Mouse (Mus musculus) T-helper 17 cell (primary cell): ENCODE measurements around the gene Stx6.

Source experiments
- in situ Hi-C, 2 experiments: fragments of 300-600 bp; cut with MboI, MseI; formaldehyde crosslinking; loops; 1 replicate in 1 of 2; 2 replicates in 1 of 2; pipeline ENCODE4 v1.15.1; 2025; ENCODE audit warnings: high pct_unique_total_duplicates in 2 of 2

Gene Stx6

DNA sequence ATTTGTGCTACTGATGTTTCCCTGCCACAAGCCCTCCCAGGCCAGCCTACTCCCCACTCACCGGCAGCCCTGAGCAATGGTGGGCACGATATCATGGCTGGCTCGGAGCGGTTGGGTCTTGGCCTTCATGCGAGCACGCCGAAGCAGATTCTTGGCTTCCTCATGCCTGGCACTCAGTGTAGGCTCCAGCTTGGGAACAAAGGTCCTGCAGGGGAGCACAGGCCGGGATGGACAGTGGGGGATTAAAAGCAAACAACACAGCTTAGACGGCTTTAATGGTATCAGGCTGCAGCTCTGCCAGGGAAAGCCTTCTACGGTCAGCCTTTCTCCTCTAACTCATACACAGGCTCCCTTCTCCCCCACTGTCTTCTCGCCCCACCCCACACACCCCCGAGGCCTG is 73.9 kb downstream of the Stx6 start:
- in situ Hi-C loops, result no loop called here

DNA sequence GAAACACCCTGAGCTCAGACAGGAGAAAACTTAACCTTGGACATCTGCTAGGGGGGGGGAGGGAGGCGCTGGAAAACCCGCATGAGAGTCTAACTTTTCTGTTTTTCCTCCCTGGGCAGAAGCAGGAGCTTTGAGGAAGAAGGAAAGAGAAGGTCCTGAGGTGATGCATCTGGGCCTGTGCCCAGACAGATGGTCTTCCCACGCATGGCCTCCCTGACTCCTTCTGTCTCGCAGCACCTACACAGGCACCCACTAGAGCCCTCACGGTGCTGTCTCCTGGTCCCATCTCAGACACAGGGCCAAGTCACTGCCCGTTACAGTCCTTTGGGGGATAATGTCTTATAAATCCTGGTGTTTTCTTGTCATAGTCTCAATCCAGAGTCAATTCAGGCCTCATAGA is 74.3 kb downstream of the Stx6 start:
- in situ Hi-C loops, result no loop called here

DNA sequence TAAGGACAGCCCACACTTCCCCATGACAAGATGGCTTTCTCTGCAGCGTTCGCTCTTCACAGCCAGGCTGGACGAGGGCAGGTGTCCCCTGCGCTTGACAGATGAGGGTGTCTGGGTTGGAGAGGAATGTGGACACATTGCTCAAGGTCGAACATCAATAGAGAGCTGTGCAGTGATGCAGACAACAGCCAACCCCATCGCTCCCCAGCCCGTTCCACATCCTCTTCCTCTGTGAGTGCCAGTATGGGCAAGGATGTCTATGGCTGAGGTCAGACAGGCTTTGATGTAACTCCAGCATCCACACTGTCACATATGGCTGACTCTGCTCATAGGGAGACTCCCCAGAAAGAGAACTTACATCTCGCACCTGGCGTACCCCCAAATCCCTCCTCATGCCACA is 74.9 kb downstream of the Stx6 start:
- in situ Hi-C loops, result no loop called here

DNA sequence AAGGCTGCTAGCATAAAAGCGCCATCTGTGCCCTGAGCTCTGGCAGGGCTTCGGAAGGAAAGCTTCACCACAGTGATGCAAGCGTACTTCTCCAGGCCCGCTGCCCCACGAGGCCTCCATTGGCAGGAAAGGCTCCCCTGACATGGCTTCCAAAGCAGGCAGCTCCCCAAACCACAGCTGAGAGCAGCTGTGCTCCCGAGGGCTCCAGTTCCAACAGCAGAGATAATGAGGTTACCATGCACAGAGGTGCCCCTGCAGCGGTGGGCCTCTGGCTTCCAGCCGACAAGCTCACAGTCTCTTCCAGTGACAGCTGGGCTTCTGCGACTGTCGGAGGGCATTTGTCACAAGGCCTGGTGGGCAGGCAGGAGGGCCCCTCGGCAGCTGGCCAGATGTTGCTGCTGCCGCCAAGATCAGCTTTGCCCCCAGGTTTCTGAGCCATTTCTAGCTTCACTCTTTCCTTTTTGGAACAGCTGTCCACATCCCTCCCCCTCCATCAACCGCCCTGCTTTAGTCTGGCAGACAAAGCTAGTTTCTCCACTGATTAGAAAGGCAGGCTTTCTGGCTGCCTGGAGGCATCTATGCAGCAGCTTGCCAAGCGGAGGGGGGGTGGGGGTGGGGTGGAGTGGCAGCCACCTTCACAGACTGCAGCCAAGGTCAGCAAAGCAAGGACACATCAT is 75.6 kb downstream of the Stx6 start:
- in situ Hi-C loops, result no loop called here

DNA sequence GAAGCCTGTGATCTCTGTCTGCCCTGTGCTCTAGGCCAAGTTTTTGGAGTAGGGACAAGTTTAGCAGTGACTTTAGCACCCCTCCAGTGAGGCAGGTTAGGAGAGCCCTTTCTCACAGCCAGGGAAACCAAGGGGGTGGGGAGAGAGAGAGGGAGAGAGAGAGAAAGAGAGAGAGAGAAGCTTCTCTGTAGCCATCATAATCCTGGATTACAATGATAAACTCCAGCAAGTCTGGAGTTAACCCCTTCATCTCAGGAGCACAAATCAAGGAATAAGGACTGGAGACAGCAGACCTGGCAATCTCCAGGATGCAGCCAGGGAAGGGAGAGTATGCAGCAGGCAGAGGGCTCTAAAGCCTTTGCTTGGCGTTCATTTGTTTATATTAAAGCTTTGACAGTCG is 77.1 kb downstream of the Stx6 start:
- in situ Hi-C loops, result no loop called here

DNA sequence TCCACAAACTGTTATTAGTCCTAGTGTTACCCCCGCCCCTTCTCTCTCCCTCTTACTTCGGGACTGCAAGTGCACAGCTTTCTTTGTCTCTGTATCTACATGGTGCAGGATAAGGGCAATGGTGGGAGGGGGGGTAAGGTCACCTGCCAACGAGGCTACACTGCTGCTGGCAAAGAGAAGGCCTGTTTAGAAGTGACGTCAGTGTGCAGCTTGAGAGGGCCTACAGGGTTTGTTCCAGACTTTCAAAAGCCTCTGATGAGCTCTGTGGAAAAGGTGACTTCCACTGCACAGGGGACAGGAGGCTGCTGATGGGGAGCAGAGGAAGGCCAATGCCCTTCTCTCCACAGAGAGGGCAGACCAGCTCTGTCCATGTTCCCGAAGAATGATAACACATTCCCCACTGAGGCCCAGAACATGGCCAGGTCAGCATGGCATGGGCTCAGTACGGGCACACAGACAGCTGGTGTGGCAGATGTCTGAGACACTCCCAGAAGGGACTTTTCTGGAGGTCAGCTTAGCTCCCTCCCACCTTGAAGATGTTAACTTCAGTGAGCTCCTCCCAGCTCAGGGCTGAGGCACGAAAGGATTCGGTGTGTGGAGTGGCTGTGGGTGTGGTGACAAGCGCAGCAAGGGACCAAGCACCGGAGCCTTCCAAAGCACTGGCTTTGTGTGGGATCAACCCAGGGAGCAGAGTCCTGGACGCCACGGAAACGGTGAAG is 78.0 kb downstream of the Stx6 start:
- in situ Hi-C loops, result no loop called here

DNA sequence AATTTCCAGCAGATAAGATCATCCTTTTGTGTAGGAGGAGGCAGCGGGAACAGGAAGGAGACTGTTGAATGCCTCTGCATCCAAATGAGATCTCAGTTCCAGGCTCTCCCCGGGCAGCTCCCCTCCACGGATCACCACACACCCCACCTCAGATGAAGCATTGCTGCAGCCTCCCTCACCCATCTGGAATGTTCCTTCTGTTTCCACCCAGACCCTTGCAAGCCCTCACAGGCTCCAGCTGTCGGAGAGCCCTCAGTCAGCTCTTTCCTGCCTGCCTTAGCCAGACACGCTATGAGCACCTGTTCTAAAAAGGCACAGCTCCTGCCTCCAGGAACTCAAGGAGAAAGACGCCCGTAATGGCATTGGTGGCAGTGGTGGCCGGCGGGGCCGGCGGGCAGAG is 78.9 kb downstream of the Stx6 start:
- in situ Hi-C loops, result no loop called here

DNA sequence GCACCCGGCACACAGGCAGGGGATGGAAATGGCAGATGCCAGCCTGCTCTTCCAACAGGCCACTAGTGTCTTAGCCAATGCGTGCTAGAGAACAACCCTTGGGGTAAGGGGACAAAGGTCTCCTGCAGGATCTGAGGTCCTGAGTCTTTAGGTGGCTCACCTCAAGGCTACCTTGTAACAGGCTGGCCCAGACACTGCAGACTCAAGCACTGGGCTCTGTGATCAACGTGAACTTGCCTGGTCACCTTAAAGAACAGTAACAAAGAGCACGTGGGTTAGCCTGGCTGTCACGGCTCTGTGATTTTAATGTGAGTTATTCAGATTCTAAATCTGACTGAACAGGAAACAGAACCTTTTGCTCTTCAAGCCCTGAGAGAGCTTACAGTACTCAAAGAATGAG is 79.6 kb downstream of the Stx6 start:
- in situ Hi-C loops, result no loop called here

DNA sequence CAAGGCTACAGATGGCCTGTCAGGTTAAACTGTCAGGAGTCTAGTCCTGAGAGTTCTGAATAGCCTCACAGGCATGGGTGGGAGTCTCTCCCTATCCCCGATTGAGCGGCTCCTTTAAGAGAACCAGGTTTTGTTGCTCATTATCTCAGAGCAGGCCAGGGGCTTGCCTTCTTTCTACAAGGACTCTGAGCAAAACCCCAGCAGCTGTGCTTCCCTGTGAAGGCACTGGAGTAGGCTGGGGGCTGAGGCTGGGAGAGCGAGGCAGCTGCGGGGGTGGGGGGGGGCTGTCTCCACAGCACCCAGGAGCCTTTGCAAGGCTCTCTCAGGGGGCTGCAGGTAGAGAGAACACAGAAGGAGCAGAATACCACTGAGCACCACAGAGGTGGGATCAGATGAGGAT is 80.7 kb downstream of the Stx6 start:
- in situ Hi-C loops, result no loop called here

DNA sequence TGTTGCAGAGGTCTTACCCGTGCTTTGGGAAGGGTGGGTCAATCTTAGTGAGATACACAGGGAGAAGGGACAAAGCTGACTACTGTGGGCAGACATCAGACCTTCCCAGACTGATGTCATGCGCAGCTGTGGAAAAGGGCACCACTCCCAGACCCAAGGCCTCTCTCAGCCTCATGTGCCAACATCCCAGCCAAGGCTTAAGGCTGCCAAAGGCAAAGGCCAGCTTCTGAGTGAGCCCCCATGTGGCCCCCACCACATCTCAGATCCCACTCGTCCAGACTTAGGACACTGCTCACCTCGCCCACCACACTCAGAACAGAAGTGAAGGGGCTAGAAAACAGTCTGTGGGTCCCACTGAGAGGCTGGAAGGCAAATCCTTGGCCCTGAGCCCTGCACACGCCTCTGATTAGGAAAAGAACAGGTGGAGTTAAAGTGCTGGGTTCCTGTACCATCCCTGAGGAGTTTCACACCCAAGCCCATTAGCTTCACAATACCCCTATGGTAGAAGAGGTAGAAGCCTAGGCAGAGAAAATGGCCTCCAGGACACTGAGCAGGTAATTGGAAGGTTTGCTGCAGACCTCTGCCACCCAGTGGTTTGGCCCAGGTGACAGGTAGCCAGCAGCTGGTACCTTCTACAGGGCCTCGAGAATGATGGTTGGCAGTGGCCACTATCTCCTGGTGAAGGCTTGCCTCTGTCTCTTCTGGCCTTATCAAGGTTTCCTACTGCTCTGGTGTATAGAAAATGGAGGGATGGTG is 81.6 kb downstream of the Stx6 start:
- in situ Hi-C loops, result no loop called here

DNA sequence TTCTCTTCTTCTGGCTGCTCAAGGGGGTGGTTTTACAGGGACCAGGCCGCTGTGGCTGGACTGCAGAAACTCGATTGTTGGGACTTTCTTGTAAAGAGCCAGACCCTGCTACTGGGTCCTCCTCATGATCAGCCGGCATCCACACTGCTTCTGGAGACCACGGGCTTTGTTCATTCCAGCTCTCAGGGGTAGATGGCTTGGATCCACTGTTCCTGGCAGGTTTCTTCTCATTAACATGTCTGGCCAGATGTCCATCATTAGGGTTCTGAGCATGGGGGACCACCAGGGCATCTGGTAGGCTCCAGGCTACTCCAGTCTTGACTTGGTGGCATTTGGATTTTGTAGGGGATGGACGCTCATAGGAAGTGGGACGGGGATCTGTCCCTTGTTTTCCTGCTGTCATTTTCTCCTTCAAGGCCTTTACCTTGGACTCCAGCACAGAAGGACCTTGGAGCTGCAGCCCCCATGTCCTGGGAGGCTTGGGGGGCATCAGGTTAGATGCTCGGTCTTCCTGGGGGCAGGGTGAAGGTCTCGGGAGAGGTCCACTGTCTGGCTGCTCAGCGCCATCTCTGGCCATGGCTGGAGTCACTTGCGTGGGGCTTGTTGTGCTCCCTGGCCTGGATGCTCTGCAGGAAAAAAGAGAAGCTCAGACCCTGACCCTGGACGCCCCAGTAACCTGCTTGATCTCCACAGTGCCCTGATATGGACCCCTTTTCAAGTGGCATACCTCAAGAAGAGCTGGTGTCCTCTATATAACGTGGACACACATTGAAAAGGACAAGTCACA is 83.4 kb downstream of the Stx6 start:
- in situ Hi-C loops, result no loop called here

DNA sequence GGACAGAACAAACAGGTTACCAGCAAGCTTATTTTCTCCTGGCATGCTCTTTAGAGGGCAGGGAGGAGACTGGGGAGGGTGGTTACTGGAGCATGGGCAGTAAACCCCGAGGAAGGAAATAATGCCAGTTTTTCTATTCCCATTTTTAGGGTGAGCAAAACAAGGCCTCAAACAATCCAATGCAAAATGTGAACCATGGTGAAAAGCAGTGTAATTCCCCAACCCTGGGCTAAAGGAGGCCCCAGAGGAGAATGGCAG is 83.9 kb downstream of the Stx6 start:
- in situ Hi-C loops, result no loop called here

DNA sequence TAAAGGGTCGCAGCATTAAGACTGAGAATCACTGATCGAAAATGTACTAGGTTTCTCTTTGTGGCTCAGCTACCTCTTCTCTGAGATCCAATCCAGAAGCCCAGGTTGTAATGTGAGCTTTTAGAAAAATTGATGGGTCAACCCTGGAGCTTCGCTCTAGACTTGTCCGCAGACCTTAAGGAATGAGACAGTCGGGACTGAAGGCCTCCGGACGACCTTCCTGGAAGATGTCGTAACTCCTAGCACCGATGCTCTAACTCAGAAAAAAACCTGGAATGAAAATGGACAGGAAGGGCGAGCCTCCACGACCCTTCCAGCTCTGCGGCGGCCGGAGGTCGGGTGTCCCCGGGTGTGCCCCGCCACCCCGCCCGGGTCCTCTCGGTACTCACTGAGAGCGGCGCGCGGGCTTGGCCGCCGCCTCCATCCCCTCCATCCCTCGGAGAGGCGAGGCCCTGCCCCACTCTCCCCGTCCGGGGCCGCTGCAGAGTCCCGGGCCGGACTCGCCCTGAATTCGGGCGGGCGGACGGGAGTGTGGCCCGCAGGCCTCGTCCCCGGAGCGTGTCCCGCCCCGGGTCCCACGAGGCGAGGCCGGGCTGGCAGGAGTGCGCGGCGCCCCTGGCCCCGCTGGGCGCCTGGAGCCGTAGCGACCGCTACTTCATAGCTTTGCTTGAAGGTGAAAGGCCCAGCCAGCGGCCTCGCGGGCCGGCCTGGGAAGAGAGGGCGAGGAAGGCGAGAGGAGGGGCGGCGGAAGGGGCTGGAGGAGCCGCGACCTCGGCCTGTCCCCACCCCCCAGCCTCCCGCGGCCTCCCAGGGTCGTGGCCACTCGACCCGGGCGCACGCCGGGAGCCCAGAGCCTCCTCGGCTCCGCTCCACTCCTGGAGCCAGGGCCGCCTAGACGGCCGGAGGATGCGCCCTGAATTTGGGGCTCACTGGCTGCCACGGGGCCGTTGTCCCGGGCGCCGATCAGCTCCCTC is 85.6 kb downstream of the Stx6 start, which contains the start of gene BC034090:
TSS of gene BC034090 (minus strand) at position 648 of the 974 bp plus-strand sequence.
- in situ Hi-C loops, result no loop called here

DNA sequence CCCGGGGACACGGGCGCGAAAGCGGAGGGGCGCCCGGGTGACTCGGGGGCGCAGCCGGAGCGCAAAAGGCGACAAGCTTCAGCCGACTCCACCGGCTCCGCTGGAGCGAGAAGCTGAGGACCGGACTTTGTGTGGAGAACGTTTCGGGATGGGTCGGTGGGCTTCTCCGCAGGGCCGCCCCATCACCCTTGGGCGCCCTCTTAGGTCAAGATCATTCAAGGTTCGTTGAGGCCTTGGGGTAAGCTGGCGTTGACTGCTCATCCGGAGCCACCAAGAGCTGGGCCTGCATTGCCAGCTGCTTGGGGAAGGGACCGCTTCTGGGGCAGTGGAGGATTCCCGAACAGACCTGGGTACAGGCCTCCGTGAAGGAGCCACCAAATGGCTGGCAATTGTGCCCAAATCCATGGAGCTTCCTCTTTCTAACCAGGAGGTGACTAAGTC is 86.3 kb downstream of the Stx6 start:
- in situ Hi-C loops, result no loop called here

DNA sequence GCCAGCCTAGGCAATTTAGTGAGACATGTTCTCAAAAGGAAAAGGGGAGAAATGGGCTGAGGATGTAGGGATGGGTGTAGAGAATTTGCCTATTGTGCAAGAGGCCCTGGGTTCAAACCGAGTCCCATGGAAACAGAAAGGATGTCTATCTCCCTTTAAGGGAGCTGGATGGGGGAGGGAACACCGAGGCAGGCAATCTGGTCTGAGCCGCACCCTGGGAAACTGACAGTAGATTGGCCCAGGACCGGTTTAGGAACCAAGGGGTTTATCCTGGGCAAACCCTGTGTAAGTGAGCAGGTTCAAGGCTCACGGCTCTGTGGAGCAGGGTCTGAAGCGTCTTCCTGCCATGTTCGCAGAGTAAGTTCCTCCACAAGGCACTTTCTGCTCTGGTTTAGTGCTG is 87.0 kb downstream of the Stx6 start:
- in situ Hi-C loops, result no loop called here

DNA sequence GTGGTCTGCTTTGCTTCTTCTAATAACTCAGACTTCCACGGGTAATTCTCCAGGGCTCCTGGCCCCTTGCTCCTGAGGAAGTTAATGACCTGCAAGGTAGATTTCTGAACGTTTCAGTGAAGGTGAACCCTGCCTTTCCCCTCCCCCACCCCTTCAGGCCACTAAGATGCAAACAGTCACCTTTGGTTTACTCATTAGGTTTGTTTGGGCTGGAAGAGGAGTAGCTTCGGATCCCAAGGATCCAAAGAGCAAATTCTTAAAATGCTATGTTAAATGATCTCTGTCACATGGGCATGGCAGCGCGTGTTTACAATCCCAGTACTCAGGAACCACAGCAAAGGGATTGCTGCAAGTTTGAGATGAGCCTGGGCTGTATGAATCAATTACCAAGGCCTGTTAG is 88.9 kb downstream of the Stx6 start:
- in situ Hi-C loops, result no loop called here

DNA sequence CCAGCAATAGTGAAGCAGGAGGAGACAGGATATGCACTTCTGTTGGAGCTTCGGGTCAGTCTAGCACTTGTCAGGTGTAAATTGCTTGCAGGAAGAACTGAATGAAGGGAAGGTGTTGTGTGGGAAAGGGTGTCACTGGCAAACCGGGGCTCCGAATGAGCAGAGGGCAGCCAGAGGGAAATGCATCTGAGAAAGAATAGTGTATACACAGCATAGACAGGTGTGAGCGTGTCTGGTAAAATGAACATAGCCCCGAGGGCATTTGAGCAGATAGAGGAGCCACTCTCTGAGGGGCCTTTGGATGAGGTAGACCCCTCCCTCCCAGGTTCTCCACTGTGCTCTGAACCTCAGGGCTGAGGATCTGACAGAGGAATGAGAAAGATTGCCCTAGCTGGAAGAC is 89.5 kb downstream of the Stx6 start:
- in situ Hi-C loops, result no loop called here

DNA sequence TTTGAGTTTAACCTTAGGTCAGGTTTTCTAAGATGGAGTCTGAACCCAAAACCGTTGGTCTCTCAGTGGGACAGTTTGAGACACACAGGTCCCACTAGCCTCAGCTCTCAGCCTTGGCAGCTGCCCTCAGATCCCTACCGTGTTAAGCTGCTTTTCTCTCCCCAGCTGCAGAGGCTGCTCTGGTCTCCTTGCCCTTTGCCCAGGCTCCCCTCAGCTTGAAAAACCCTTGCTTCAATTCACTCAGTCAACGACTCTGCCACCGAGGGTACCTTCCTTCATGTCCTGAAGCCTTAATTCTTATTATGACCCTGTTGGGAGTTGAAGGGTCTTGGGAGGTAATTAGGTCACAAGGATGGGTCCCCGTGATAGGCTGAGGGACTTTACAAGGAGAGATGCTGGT is 91.4 kb downstream of the Stx6 start:
- in situ Hi-C loops, result loop anchor here in 1 of 2 experiments (10.0 kb wide), 1 partner anchor 685 kb away; no protein-coding TSS in a partner anchor

DNA sequence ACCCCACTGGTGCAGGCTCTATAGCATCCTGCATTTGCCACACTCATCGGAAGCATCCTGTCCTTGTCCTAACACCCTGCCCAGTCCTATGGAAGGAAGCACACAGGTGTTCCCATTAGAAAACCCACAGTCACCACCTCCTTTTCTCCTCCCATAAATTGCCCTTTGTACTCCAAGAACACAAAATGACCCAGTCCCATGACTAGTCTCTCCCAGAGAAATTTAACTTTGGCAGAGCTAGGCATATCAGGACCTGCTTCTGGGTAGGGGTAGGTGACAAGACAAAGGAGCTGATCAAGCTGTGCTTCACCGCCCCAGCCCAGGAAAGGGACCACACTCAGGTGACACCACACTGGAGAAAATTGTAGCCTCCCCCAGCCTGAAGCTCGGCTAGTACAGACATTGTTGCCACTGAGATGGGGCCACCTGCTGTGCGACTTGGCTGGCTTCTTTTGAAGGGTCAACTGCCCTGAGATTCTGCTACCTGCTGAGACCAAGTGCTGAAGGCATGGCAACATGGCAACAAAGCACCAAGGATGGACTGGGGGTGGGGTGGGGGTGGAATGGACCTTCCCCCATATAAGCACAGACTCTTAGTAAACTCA is 92.1 kb downstream of the Stx6 start:
- in situ Hi-C loops, result loop anchor here in 1 of 2 experiments (10.0 kb wide), 1 partner anchor 686 kb away; no protein-coding TSS in a partner anchor

DNA sequence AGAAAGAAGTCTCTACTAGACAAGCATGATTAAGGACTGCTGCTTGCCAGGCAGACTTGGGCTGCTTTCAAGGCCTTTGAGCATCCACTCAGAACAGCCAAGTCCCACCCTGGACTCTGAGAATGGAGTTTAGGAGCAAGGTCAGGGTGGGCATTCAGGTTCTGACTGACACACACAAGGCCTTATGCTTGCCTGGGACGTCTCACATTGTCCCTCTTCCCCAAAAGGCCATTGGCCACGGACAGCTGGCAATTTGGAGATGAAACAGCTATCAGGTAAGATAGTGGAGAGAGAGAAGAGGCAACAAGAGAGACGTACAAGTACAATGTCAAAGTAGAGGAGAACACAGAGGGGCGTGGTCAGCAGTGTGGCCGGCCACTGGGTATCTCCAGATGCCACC is 93.1 kb downstream of the Stx6 start:
- in situ Hi-C loops, result loop anchor here in 1 of 2 experiments (10.0 kb wide), 1 partner anchor 687 kb away; no protein-coding TSS in a partner anchor
